Mouse (Mus musculus): Measurements from ENCODE around the gene Pate2.
"Not testable (repeated sequence)": the region's sequence is repeated elsewhere in the genome, so short reads cannot be mapped to it uniquely, and the experiment has no call there.

The Pate2 gene

DNA sequence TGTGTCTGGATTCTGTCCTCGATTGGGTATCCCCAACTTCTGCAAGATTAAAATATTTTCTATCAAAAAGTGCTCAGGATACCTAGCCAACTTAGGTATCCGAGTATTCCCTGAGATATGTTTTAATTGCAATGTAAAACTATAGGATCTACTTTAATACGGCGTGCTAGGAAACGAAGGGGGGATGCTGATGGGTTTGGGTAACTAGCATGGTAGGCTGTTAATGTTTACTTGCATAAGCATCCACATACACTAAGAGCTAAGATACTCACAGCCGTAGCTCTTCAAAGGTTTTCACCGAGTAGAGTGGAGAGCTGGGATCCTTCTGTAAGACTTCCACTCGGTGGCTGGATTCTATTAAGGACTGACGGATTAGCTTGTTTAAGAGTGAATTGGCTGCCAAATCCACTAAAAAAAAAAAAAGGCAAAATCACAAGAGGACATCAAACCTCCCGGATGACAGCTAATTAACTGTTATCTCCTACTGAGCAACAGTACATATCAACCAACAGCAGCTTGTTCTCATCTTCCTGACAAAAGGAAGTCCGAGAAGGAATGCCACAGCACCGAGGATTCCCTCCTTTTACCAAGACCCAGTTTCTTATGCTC, 13.5 kb upstream of the Pate2 start:
- no peak for DNase-seq (ENCODE audit: low spot score)

GRCm38 (mm10) chr9:35558257-35559008, 11.7 kb upstream of the Pate2 start, which contains the start of the genes Ddx25 and Pus3:
TSS of gene Ddx25 (minus strand) at chr9:35558528.
TSS of gene Pus3 (plus strand) at chr9:35558595.
- DNase-seq (ENCODE audit: low spot score), result no peak

GRCm38 (mm10) chr9:35559009-35559890, 10.8 kb upstream of the Pate2 start:
- peak; percentile 64 for DNase-seq (ENCODE audit: low spot score)

DNA sequence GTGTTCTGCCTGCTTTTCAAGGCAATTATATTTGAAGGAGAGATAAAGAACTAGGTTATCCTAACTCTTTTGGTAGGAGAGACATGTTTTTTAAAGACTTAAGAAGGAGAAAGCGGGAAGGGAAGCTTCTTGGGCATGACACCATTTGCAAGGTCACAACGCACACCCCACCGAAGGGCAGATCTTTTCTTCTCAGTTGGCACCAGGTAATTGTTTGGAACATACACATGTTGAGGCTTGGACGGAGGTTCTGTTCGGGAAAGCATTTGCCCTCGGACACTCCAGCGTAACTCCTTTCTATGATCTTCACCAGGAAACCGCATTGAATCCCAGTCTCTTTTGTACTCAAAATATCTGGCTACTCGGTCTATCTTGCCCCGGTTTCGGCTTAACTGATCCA, 9.0 kb upstream of the Pate2 start:
- no peak for DNase-seq (ENCODE audit: low spot score)

GRCm38 (mm10) chr9:35561583-35561982, 8.5 kb upstream of the Pate2 start:
- no peak for DNase-seq (ENCODE audit: low spot score)

DNA sequence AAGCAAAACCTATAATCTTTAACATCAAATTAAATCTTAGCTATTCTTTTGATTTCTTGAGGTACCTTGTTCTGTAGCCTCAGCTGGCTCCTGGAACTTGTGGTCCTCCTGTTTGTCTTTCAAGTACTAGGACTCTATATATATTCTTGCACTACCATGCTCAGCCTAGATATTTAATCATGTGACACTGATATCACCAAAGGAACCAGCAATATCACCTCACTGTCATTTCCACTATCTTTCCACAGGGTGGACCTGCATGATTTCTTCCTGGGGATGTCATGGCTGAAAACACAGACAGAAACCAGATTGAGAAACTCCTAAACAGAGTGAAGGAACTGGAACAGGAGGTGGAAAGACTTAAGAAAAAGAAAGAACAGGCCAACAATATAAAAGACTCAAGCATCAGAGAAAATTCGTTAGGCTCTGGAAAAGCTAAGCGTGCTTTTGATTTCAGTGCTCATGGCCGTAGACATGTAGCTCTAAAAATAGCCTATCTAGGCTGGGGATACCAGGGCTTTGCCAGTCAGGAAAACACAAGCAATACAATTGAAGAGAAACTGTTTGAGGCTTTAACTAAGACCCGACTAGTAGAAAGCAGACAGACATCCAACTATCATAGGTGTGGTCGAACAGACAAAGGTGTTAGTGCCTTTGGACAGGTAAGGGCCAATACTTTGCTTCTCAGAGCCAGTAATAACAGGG, 5.4 kb upstream of the Pate2 start:
- no peak for DNase-seq (ENCODE audit: low spot score)

DNA sequence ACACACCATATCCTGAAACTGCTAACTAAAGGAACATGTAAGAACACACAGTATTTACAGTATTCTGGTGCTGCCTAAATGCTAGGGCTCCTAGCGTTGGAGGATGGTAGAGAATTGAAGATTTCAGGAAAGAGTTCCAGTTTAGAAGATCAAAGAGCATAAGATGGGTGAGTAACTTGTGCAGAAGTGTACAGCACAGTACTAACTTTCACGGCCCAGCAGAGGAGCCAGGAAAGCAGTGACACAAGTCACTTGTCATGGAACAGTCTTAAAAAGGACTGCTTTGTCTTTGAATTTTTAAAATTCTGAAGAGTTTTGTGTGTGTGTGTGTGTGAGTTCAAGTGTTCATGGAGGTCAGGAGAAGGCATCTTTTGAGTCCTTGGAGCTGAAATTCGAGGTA, 2.1 kb upstream of the Pate2 start:
- no peak for DNase-seq (ENCODE audit: low spot score)

- DNase-seq (ENCODE audit: low spot score), result no peak
Observed at GRCm38 (mm10) chr9:35570663-35571062, 579 bp downstream of the Pate2 start.

DNA sequence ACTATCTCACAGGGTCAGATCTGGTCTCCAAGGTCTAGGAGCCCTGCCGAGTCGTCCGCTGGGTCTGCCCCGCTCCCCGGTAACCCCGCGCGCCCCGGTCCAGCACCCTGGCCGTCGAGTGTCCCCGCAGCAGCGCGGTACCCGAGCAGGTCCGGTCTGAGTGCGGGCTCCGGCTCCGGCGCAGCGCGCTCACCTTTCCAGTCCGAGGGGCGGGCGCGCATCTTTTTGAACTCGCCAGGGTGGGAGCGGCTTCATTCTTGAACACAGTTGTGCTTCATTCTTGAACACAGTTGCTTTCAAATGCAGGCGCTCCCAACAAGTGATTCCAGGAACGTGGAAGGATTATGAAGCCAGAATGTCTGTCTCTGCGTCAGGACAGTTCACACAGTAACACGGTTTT, 4.3 kb downstream of the Pate2 start:
- no peak for DNase-seq (ENCODE audit: low spot score)

DNA sequence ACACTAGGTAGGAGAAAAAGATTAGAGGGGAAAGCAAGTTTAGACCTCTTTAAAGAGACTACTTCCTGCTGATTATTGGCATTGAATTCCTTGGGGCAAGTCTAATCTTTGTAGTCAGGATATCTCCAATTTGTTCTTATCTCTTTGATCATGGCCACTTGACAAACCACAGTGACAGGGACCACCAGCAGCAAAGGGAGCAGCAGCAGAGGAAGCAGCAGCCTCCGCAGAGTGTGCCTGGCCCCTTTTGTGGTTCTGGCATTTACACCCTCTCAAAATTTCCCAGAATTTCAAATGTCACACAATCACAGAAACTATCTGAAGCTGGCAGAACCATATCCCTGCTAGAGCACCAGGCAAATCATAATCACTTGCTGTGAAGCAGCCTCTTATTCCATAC, 17.6 kb downstream of the Pate2 start:
- DNase-seq (ENCODE audit: low spot score), result no peak

DNA sequence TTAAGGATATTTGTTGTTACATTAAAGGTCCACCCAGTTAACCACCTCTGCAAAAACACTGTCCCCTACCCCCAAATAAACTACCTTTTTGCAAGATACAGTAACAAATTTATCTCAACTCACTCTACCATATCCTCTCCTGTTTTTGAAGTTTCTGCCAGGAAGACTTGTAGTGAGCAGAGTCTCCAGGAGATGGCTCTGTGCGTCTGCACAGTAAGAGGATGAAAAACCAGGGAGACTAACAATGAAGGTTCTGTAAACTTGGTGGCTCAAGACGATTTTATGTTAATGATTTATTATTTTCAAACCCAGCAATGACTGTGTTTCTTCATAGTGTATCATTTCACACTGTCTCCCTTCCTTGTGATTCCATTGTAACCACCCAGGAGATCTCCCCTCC, 22.8 kb downstream of the Pate2 start:
- DNase-seq (ENCODE audit: low spot score), result peak; percentile 27

DNA sequence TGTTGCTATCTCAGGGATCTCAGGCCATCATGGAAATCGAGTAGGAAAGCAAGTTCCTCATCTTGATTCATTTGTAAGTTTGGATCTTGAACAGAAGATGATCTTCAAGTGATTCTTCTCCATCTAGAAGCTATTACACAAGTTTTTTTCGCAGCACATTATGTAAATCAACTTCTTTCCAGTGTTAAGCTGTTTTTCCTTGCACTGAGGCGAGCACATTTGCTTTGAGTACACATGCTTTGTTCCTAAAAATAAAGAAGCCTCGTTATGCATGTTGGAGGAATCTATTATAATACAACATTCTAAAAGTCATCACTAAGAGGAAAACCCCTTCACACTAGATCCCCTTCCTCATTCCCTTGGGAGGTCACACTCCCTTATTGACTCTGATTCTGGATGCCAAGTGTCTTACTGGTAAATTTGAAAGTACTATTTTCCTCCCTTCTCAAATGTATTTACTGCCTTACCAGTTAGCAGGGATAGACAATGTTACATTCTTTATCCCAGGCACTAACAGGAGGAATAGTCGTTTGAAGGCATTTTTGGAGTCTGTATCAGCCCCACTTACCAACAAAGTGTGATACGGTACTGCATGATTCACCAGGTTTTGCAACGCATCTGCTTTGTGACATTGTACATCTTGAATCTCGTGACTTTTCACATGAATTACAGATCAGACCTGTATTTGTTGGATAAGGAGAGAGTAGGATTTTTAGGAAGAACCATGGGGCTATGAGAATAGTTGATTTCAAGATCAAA, 37.7 kb downstream of the Pate2 start:
- DNase-seq (ENCODE audit: low spot score), result no peak

DNA sequence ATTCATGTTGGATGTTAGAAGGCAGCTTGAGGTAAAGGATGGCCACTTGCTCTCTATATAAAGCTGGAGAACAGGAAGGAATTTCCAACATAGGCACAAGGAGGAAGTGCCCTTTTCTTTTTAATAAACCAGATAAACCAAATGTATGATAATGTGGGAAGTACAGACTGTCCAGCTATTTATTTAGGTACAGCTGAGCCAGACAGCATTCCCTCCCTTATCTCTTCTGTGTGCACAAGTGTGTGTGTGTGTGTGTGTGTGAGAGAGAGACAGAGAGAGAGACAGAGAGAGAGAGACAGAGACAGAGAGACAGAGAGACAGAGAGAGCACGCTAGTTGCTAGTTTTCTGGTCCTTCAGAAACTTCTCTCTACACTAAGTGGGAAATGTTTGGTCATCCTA, 41.8 kb downstream of the Pate2 start, which contains the start of gene Pate4:
Gene Pate4 (minus strand): TSS at position 101 of the 400 bp plus-strand sequence.
- no peak for DNase-seq (ENCODE audit: low spot score)

DNA sequence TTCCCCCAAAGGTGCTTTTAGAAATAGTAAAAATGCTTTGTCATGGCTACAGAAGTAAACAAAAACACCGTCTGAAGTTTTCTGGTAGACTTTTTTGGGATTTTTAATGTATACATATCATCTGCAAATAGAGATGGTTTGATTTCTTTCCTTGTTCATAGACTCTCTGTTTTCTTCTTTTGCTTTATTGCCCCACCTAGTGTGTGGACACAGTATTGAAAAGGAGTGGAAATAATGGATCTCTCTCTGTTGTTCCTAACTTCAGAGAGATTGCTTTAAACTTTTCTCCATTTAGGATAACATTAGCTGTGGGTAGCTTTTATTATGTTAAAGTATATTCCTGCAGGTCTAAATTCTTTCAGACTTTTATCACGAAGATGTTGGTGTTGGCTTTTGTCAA, 43.9 kb downstream of the Pate2 start:
- DNase-seq (ENCODE audit: low spot score), result no peak

DNA sequence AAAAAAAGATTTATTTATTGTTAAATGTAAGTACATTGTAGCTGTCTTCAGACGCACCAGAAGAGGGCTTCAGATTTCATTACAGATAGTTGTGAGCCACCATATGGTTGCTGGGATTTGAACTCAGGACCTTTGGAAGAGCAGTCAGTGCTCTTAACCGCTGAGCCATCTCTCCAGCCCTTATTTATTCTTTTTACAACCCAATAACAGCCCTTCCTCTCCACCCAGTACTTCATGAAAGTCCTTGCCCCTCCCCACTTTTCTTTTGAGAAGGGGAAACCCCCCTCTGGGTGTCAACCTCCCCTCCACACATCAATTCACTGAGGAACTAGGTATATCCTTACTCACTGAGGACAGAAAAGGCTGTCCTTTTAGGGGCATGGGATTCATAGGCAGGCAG, 46.7 kb downstream of the Pate2 start:
- not testable (repeated sequence) for DNase-seq (ENCODE audit: low spot score)

GRCm38 (mm10) chr9:35632981-35633380, 62.9 kb downstream of the Pate2 start:
- no peak for DNase-seq (ENCODE audit: low spot score)

DNA sequence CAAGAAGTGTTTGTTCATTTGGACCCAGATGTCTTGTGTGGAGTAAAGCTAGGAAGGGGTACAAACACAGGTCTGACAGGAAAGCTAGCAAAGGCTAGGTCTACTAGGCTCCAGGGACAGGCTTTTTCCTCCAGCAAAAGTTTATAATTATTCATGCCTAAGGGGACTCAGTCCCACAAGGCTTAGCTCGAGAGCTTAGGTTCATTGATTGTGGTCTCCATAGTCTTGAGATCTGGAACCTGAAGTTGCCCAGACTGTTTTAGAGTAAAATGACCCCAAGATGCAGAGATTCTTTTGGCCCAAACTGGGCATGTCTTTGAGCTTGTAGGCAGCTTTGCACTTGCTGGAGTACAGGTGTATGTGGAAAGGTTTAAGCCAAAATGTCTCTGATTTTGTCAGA, 78.0 kb downstream of the Pate2 start, which contains the start of gene Pate3:
Gene Pate3 (minus strand): TSS at position 101 of the 400 bp plus-strand sequence.
- DNase-seq (ENCODE audit: low spot score), result no peak

DNA sequence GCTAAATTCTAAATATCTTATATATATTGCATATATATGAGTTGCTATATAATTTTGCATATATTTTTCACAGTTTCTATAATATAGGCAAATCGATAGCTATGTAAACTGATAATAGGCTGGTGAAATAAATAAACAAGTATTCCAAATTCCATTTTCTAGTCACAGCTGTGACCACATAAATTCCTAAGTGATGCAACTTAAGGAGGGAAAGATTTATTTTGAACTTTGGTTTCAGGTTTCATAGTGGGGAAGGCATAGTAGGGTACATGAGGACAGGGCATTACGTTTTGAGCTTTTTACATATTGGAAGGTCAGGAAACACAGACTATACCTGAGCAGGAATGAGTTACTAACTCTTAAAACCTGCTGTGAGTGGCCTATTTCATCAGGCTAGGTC, 103.5 kb downstream of the Pate2 start:
- no peak for DNase-seq (ENCODE audit: low spot score)

- peak; percentile 1 for DNase-seq (ENCODE audit: low spot score)
Observed at GRCm38 (mm10) chr9:35687013-35687412, 116.9 kb downstream of the Pate2 start, which contains the start of gene Pate1. TSS of gene Pate1 (minus strand) at chr9:35687390.

- DNase-seq (ENCODE audit: low spot score), result no peak
Observed at GRCm38 (mm10) chr9:35691924-35692323, 121.8 kb downstream of the Pate2 start.

DNA sequence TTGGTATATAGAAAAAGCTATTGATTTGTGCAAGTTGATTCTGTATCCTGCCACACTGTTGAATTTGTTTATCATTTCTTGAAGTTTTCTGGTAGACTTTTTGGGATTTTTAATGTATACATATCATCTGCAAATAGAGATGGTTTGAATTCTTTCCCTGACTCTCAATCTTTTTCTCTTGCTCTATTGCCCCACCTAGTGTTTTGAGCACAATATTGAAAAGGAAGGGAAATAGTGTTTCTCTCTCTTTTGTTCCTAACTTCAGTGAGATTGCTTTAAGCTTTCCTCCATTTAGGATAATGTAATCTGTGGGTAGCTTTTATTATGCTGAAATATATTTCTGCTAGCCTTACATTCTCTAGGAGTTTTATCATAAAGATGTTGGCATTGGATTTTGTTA, 137.2 kb downstream of the Pate2 start:
- DNase-seq (ENCODE audit: low spot score), result no peak

Measured in layer of hippocampus, adult 9-10 months (tissue).